Mouse (Mus musculus) midbrain, embryonic 14.5 days (tissue): ENCODE data around the gene Col1a2. TPM values are rescaled to one million over a fixed set of nuclear protein-coding genes. Genes with fewer than 3 reads are reported as not detected.

Experiments
- ATAC-seq: fragments of 200-750 bp; cut with Nextera tagmentation; 2 replicates; pipeline ENCODE4 v1.8.0; 2017; ENCODE audit warnings: moderate number of reproducible peaks, moderate library complexity; ENCODE audit not compliant: low FRiP score, low TSS enrichment
- DNase-seq: peaks from one replicate; pipeline ENCODE4 v3.0.0-alpha.2; 2015
- H3K27ac ChIP-seq: fragments of 300-500 bp; sonication (generic); replicated peaks from 2 replicates; pipeline ENCODE4 v1.5.1; 2014; ENCODE audit warnings: mild to moderate bottlenecking, low read depth, low read length, moderate library complexity
- H3K27me3 ChIP-seq: fragments of 300-500 bp; sonication (generic); 2 replicates; pipeline ENCODE4 v1.6.1; 2014; ENCODE audit warnings: low read length, control low read depth, mixed read lengths; ENCODE audit not compliant: control insufficient read depth, insufficient read depth
- H3K36me3 ChIP-seq: fragments of 300-500 bp; sonication (generic); 2 replicates; pipeline ENCODE4 v1.6.1; 2014; ENCODE audit warnings: low read length, control low read depth; ENCODE audit not compliant: control insufficient read depth, insufficient read depth
- H3K4me1 ChIP-seq: fragments of 300-500 bp; sonication (generic); 2 replicates; pipeline ENCODE4 v1.6.1; 2014; ENCODE audit warnings: mild to moderate bottlenecking, antibody characterized with exemption, low read length, control low read depth; ENCODE audit not compliant: control insufficient read depth, insufficient read depth
- H3K4me2 ChIP-seq: fragments of 300-500 bp; sonication (generic); 2 replicates; pipeline ENCODE4 v1.6.1; 2014; ENCODE audit warnings: mild to moderate bottlenecking, low read length, moderate library complexity
- H3K4me3 ChIP-seq: fragments of 300-500 bp; sonication (generic); replicated peaks from 2 replicates; pipeline ENCODE4 v1.5.1; 2014; ENCODE audit warnings: low read depth, low read length
- H3K9ac ChIP-seq: fragments of 300-500 bp; sonication (generic); replicated peaks from 2 replicates; pipeline ENCODE4 v1.6.1; 2014; ENCODE audit warnings: mild to moderate bottlenecking, low read length, moderate library complexity
- H3K9me3 ChIP-seq: fragments of 300-500 bp; sonication (generic); 2 replicates; pipeline ENCODE4 v1.6.1; 2016; ENCODE audit warnings: low read length, control low read depth, mixed read lengths; ENCODE audit not compliant: control insufficient read depth
- WGBS: fragments of 180-500 bp; shearing (Covaris S2); extraction: QIAGEN DNeasy Blood & Tissue Kit; methylation state at CpG from one replicate; pipeline ENCODE4 v1.1.7; 2014; 5-methylcytosine and 5-hydroxymethylcytosine counted together
- polyA plus RNA-seq: library from polyadenylated mRNA; unstranded; fragments of >200 nt; fragmentation: Nextera tagmentation; extraction: Ambion mirVana; gene quantifications from 2 replicates; pipeline ENCODE4 v1.2.1, GENCODE M21; 2014

Gene Col1a2
- polyA plus RNA-seq, 1 experiment from 2014 or later: 88.1 TPM

- H3K9ac ChIP-seq: no peak overlapping the region
- H3K4me3 ChIP-seq: no peak overlapping the region
- ATAC-seq (no peak), DNase-seq (no peak)
- H3K36me3 ChIP-seq: no peaks in the 10 kb centered on the region
- peaks cover 7% of the 10 kb centered on the region; the same call in 1 of the 2 replicates for H3K4me1 ChIP-seq
- H3K27me3 ChIP-seq: peaks cover 4% of the 10 kb centered on the region; the same call in 1 of the 2 replicates
- no peak overlapping the region for H3K27ac ChIP-seq
- no peak overlapping the region for H3K4me2 ChIP-seq
- H3K9me3 ChIP-seq: no peaks in the 10 kb centered on the region
- 79% methylated on average over 5 of the region's 5 CpGs for WGBS
These were observed 2.2 kb downstream of the Col1a2 start for GRCm38 (mm10) chr6:4506791-4507190.

DNA sequence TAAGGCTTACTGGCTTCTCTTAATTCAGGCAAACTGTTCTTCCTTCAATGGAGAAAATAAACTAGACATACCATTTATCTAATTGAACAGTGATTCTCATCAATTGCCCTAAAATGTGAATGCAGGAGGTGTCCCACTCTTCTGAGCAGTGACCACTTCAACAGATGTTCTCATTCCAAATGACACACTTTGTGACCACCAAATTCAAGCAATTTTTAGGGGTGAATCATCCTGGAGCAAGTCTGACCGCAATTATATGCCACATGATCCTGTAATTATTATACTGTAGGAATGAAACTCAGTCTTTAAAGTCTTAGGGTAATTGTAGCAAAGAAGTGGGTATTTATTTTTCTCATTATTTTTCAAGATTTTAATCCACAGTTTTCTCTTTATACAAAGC is 2.7 kb downstream of the Col1a2 start:
- WGBS: 98% methylated on average over 1 of the region's 1 CpGs
- no peak overlapping the region for H3K4me3 ChIP-seq
- no peak overlapping the region for H3K27ac ChIP-seq
- peaks cover 7% of the 10 kb centered on the region; the same call in 1 of the 2 replicates for H3K4me1 ChIP-seq
- H3K36me3 ChIP-seq: no peaks in the 10 kb centered on the region
- no peak for ATAC-seq
- DNase-seq: no peak
- peaks cover 4% of the 10 kb centered on the region; the same call in 1 of the 2 replicates for H3K27me3 ChIP-seq
- no peak overlapping the region for H3K9ac ChIP-seq
- H3K9me3 ChIP-seq: no peaks in the 10 kb centered on the region
- H3K4me2 ChIP-seq: no peak overlapping the region

DNA sequence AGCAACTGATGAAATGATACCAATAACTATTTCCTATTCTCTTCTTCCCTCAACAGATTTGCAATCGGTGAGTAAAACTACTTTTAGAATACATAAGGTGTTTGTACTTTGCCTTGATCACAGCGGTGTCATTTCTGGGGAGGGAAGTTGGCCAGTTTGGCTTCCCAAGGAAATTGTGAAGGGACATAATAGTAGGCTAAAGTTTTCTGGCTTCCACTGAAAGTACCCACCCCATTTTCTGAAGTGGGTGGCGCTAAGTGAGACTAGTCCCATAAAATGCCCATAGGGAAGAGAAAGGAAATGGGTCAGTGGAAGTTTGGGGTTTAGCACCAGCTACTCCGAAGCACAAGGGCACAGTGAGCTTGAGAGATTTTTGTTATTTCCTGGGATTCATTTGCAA is 3.7 kb downstream of the Col1a2 start:
- no peak overlapping the region for H3K4me3 ChIP-seq
- H3K27ac ChIP-seq: no peak overlapping the region
- no peak for DNase-seq
- H3K9ac ChIP-seq: no peak overlapping the region
- H3K4me2 ChIP-seq: no peak overlapping the region
- peaks cover 7% of the 10 kb centered on the region; the same call in 1 of the 2 replicates for H3K4me1 ChIP-seq
- H3K27me3 ChIP-seq: peaks cover 4% of the 10 kb centered on the region; the same call in 1 of the 2 replicates
- no peaks in the 10 kb centered on the region for H3K36me3 ChIP-seq
- WGBS: 89% methylated on average over 4 of the region's 4 CpGs
- H3K9me3 ChIP-seq: no peaks in the 10 kb centered on the region
- no peak for ATAC-seq

DNA sequence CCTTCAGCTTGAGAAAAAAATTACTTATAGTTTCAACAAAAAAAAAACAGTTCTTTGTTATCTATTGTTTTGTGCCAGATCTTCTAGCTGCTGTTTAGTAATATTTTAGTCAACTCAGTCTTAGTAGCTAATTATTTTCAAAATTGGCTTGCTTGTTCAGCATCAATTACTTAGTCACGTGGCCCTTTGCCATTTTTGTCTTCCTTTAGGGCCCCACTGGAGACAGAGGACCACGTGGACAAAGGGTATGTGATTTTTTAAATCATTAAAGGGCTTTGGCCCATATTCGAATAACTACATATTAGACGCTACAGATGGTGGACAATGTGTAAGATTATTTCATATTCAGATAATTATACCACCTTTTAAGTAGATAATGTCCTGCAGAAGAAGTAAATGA is 4.8 kb downstream of the Col1a2 start:
- ATAC-seq (no peak), DNase-seq (no peak)
- 74% methylated on average over 4 of the region's 4 CpGs for WGBS
- H3K27me3 ChIP-seq: peaks cover 4% of the 10 kb centered on the region; the same call in 1 of the 2 replicates
- H3K36me3 ChIP-seq: no peaks in the 10 kb centered on the region
- no peak overlapping the region for H3K27ac ChIP-seq
- no peak overlapping the region for H3K9ac ChIP-seq
- H3K4me3 ChIP-seq: no peak overlapping the region
- peaks cover 7% of the 10 kb centered on the region; the same call in 1 of the 2 replicates for H3K4me1 ChIP-seq
- H3K4me2 ChIP-seq: no peak overlapping the region
- H3K9me3 ChIP-seq: no peaks in the 10 kb centered on the region

DNA sequence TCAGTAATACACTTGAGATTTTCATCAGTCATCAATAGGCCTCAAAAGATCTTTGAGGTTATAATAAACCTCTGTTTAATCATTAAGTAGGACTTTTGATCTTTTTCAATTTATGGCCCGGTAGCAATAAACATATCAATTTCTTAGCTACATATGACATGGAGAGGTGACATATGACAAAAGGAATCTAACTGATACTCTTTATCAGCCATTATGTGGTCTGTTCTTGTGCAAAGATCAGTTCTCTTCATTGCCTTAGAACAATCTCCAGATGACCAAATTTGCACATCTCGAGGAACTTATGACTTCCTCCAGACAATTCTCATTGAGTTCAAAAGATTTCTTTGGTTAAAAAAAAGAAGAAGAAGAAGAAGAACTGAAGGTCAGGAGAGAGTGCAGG is 10.1 kb downstream of the Col1a2 start:
- H3K36me3 ChIP-seq: no peaks in the 10 kb centered on the region
- WGBS: 87% methylated on average over 2 of the region's 2 CpGs
- DNase-seq (no peak), ATAC-seq (no peak)
- no peaks in the 10 kb centered on the region for H3K4me1 ChIP-seq
- no peaks in the 10 kb centered on the region for H3K9me3 ChIP-seq
- no peak overlapping the region for H3K9ac ChIP-seq
- no peak overlapping the region for H3K27ac ChIP-seq
- H3K4me2 ChIP-seq: no peak overlapping the region
- no peaks in the 10 kb centered on the region for H3K27me3 ChIP-seq
- no peak overlapping the region for H3K4me3 ChIP-seq

DNA sequence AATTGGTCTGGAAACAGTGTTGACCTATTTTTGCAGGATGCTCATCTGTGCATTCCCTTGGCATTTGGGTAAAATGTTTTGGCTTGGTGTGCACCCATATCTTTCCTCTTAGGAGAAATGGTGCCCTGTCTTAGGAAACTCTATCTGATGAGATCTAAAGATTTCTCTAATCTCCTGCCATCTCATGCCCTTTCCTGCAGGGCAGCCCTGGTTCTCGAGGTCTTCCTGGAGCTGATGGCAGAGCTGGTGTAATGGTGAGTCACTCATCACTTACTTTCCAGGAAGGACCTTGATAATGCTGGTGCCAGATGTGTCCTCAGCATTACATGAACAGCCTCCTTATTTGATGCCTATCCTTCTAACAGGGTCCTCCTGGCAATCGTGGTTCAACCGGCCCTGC is 16.4 kb downstream of the Col1a2 start:
- Histone ChIP-seq H3K9ac (no peak overlapping the region), H3K27me3 (no peaks in the 10 kb centered on the region), H3K36me3 (no peaks in the 10 kb centered on the region), H3K9me3 (no peaks in the 10 kb centered on the region), H3K4me2 (no peak overlapping the region), H3K27ac (no peak overlapping the region), H3K4me3 (no peak overlapping the region), H3K4me1 (no peaks in the 10 kb centered on the region)
- DNase-seq: no peak
- 93% methylated on average over 3 of the region's 3 CpGs for WGBS
- no peak for ATAC-seq

DNA sequence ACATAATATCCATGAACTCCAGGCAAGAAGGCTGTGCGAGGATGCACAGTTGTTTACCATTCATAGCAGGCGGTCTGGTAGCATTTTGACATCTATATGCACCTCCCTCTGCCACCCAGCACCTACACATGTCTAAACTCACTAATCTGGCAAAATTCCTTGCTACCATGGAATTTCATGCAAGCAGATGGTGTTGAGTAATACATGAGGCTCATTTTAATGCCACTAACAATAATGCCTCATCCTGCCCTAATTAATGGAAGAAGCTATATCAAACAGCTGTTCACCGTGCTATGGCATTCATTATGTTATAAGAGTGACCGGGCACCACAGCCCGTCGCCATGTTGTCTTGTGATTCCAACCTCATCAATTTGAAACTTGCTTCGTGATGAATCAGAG is 23.8 kb downstream of the Col1a2 start:
- Histone ChIP-seq H3K27ac (no peak overlapping the region), H3K4me2 (no peak overlapping the region), H3K4me1 (no peaks in the 10 kb centered on the region), H3K27me3 (no peaks in the 10 kb centered on the region), H3K9me3 (no peaks in the 10 kb centered on the region), H3K9ac (no peak overlapping the region), H3K4me3 (no peak overlapping the region), H3K36me3 (no peaks in the 10 kb centered on the region)
- ATAC-seq (peak; percentile 55; the same call in 1 of the 2 replicates), DNase-seq (no peak)
- WGBS: 74% methylated on average over 7 of the region's 7 CpGs

DNA sequence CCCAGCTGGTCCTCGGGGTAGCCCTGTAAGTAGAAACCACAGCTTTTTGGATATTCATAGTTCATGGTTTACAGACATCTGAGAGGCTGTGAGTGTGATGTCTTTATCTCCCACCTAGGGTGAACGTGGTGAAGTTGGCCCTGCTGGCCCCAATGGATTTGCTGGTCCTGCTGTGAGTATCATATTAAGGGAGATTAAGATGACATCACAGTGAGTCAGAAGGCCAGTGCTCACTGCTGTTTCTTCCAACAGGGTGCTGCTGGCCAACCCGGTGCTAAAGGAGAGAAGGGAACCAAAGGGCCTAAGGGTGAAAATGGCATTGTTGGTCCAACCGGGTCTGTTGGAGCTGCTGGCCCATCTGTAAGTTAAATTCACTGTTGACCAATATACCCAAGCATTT is 26.4 kb downstream of the Col1a2 start:
- no peaks in the 10 kb centered on the region for H3K9me3 ChIP-seq
- no peak for DNase-seq
- no peak overlapping the region for H3K4me3 ChIP-seq
- H3K9ac ChIP-seq: no peak overlapping the region
- no peak overlapping the region for H3K4me2 ChIP-seq
- no peaks in the 10 kb centered on the region for H3K36me3 ChIP-seq
- no peak overlapping the region for H3K27ac ChIP-seq
- ATAC-seq: no peak
- H3K27me3 ChIP-seq: no peaks in the 10 kb centered on the region
- WGBS: 79% methylated on average over 4 of the region's 4 CpGs
- no peaks in the 10 kb centered on the region for H3K4me1 ChIP-seq

DNA sequence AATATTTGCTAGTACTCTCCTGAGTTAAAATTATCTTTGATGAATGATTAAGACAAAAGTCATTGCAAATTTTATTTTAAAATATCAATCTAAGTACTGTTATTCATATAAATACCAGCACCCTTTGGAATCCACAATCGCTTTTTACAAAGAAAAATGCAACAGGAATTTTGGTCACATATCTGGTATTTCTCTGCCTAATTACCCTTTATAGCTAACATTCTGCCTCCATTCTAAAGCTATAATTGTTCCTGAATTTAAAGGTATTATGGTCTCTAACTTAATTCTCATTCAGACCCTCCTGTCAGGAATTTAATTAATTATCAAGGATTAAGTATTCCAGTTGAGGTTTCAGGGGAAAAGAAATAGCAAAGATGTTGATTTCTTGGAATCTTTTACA is 28.3 kb downstream of the Col1a2 start:
- ATAC-seq (no peak), DNase-seq (no peak)
- H3K36me3 ChIP-seq: no peaks in the 10 kb centered on the region
- H3K27me3 ChIP-seq: no peaks in the 10 kb centered on the region
- no peak overlapping the region for H3K4me2 ChIP-seq
- H3K27ac ChIP-seq: no peak overlapping the region
- no peak overlapping the region for H3K4me3 ChIP-seq
- H3K9ac ChIP-seq: no peak overlapping the region
- 95% methylated on average over 1 of the region's 1 CpGs for WGBS
- no peaks in the 10 kb centered on the region for H3K9me3 ChIP-seq
- H3K4me1 ChIP-seq: no peaks in the 10 kb centered on the region
